Mouse (Mus musculus) layer of hippocampus, postnatal 25 days (tissue): Measurements from ENCODE around the gene Map1lc3b. TPM values are rescaled to one million over a fixed set of nuclear protein-coding genes. Genes with fewer than 3 reads are reported as not detected.

Experiments used
- total RNA-seq, 2 experiments: library from RNA; stranded (reverse); gene quantifications; 2 replicates each; pipeline ENCODE4 v1.2.3; 2021

Map1lc3b gene
- total RNA-seq, 2 experiments from 2014 or later = 160 to 197 TPM

Other genes with a start within 250 kb of the Map1lc3b start
- gene 1700018B08Rik, start 46.0 kb upstream of the Map1lc3b start, total RNA-seq = not detected
- gene Fbxo31, start 11.6 kb upstream of the Map1lc3b start, total RNA-seq = 100 to 1,000 TPM; 107 to 113 TPM
- 10 to 100 TPM; 79.7 to 88.2 TPM for gene Zcchc14, start 62.5 kb downstream of the Map1lc3b start, total RNA-seq
- 100 to 1,000 TPM; 301 to 309 TPM for gene Jph3, start 139.3 kb downstream of the Map1lc3b start, total RNA-seq
- 10 to 100 TPM; 24.2 to 31.2 TPM for gene Klhdc4, start 239.2 kb downstream of the Map1lc3b start, total RNA-seq